Mouse (Mus musculus) urinary bladder, adult 18-20 months (tissue): Measurements from ENCODE around the gene Tmem106a.
A peak's percentile ranks its signal among the peaks of the same experiment; 100 is the strongest.
"Not testable (repeated sequence)": the region's sequence is repeated elsewhere in the genome, so short reads cannot be mapped to it uniquely, and the experiment has no call there.

Experiments
- DNase-seq, 2 experiments: peaks; one replicate each; pipeline ENCODE4 v3.0.0; 2022; ENCODE audit warnings: low spot score in 2 of 2, mixed read lengths in 2 of 2

Tmem106a gene

GRCm38 (mm10) chr11:101599156-101599555, 17.1 kb downstream of the Tmem106a start, which contains the start of gene Gm11634:
Gm11634 (minus strand) TSS chr11:101599256.
- no peak for DNase-seq

DNA sequence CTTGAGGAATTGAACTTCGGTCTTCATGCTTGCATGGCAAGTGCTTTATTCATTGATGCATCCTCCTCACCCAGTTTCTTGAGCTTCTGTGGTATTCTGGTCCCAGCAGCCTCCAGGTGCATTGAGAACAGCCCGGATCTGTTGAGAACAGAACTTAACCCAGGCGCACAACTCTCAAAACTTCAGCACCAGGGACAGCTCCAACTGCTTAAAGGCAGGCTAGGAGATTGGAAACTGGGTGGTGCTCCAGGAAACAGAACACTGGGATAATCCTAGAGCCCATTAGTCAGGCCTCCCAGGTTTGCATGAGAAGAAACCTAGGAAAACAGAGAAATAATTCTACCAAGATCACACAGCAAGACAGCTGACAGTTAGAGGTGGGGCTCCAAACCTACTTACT, 20.4 kb downstream of the Tmem106a start:
- peak; percentile 18 to 32 for DNase-seq

DNA sequence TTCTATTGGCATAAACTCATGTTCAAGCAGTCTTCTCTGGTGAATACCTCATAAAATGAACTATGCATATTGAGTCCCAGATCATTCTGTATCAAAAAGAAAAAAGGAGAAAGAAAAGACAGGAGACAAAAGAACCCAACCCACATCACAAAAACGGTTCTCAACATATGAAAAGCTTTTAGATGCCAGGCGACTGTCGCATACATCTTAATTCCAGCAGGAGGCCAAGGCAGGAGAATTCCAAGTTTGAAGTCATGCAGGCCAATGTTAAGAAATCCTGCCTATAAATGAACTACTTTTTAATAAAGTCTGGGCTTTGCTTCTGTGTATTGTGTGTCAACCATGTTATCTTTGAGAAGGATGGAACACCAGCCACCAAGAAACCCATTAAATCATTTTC, 22.1 kb downstream of the Tmem106a start:
- DNase-seq, result no peak

- peak; percentile 57 to 65 for DNase-seq
Measured at GRCm38 (mm10) chr11:101604531-101605453, 22.8 kb downstream of the Tmem106a start.

GRCm38 (mm10) chr11:101607134-101607533, 25.1 kb downstream of the Tmem106a start:
- DNase-seq, result not testable (repeated sequence)

- DNase-seq, result no peak
Measured at GRCm38 (mm10) chr11:101610445-101610844, 28.4 kb downstream of the Tmem106a start.

GRCm38 (mm10) chr11:101613596-101613995, 31.6 kb downstream of the Tmem106a start:
- DNase-seq, result no peak

DNA sequence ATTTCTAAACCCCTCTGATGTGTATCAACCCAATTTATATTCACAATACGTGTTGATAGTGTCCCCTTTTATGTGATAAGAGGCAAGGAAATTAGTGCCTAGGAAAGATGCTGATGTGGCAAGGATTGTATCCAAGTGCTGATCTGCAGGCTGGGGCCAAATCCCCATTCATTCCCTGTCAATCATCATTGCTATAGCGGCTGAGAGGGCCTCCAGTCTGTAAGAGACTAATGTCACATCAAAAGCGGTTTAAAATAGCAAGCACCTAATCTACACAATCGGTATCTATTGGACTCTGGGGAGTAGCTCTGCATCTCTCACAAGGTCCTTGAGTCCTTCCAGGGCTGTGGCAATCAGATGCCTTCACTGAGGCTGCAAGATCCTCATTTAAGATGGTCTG, 32.1 kb downstream of the Tmem106a start:
- no peak for DNase-seq

GRCm38 (mm10) chr11:101615380-101615779, 33.3 kb downstream of the Tmem106a start:
- no peak for DNase-seq

- DNase-seq, result no peak
Measured at GRCm38 (mm10) chr11:101616104-101616503, 34.1 kb downstream of the Tmem106a start.

DNA sequence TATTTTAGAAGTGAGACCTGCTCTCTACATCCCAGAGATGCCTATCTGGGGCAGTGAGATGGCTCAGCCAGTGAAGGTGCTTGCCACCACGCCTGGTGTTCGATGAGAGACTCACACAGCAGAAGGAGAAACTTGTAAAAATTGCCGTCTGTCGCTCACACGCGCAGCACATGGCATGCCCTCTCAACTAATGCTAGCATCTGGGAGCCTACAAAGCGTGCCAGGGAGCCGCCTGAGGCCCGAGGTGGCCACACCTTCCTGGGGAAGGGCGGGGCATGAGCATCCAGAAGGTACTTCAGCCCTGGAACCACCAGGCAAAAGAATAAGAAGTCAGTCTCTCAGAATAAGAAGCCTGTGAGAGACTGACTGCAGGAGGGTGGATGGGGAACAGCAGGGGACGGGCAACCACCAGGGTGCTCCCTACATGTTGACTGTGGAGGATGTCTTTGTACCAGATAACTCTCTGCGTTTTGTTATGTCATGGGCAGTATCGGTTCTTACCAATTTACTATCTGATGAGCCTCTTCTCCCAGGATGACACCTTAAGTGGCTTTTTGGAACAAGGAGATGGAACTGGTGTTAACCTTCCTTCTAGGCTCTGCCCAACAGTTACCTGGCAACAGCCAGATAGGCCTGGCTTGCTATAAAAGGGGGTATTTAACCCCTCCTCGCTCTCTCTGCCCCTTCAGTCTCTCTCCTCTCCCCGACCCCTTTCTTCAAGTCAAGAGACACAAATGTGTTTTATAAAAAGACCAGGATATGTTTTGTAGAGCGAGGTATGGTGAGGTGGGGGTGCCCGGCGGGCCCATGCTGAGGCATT, 35.1 kb downstream of the Tmem106a start:
- DNase-seq, result no peak

GRCm38 (mm10) chr11:101617849-101618248, 35.8 kb downstream of the Tmem106a start:
- no peak for DNase-seq

- DNase-seq, result no peak
Measured at GRCm38 (mm10) chr11:101618596-101618995, 36.6 kb downstream of the Tmem106a start.

- DNase-seq, result not testable (repeated sequence)
Measured at GRCm38 (mm10) chr11:101620022-101620655, 38.1 kb downstream of the Tmem106a start.

DNA sequence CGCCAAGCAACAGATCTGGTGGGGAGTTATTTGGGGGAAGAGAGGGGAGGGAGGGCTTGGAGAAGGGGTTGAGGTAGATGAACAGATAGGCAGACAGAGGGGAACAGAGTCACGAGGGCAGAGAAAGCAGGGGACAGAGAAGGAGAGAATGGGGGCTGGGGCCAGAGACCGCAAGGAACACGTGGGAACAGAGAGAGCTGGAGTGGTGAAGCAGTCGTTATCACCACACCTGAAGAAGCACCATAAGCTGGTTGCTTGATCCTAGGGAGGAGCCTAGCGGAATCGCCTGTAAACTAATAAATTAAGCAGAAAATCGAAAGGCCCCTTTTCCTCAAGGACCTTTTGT, 44.6 kb downstream of the Tmem106a start:
- DNase-seq, result no peak

GRCm38 (mm10) chr11:101626995-101627856, 45.2 kb downstream of the Tmem106a start, which contains the start of gene Rdm1:
Rdm1 (plus strand) TSS chr11:101627195.
- peak; percentile 56 to 66 for DNase-seq

GRCm38 (mm10) chr11:101627857-101628559, 46.0 kb downstream of the Tmem106a start:
- peak; percentile 80 for DNase-seq

DNA sequence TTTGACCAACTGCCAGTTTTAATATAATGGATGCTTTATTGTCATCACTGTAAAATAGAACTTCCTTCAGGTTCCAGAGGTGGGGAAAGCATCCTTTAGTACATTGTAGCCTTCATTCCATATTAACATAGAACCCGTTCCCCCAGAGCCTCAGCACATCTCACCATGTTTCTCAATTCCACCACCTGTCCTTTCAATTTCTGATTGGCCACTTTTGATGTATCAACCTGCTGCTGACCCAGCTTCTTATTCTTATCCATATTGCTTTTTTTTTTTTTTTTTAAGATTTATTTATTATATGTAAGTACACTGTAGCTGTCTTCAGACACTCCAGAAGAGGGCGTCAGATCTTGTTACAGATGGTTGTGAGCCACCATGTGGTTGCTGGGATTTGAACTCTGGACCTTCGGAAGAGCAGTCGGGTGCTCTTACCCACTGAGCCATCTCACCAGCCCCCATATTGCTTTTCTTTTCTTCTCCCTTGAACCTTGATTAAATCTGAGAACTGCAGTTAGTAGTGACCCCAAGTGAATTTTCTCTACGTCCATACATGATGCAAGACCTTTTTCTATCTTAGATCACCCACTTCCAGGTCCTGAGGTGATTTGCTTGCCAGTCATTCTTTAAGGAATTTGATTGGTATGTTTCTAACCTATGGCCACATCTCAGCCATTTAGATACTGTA, 46.8 kb downstream of the Tmem106a start:
- DNase-seq, result not testable (repeated sequence)

- DNase-seq, result no peak
Measured at GRCm38 (mm10) chr11:101635660-101636059, 53.6 kb downstream of the Tmem106a start.

DNA sequence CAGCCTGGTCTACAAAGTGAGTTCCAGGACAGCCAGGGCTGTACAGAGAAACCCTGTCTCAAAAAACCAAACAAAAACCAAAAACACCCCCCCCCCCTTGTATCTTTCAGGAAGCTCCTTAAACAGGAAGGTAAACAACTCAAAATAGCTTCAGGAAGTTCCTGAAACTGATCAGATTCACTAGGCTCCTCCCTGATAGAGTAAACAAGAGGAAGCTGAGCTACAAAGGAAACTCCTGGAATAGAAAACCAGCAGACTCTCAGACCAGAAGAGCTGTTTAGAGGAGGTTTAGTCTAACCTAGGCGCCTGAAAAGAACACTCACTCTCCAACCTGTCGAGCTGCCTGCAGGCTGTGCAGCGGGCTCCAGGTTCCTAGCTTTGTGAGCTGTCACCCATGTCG, 57.7 kb downstream of the Tmem106a start:
- no peak for DNase-seq
